22 mouse cellular contexts compared by ENCODE assay signal in the genomic region with DNA sequence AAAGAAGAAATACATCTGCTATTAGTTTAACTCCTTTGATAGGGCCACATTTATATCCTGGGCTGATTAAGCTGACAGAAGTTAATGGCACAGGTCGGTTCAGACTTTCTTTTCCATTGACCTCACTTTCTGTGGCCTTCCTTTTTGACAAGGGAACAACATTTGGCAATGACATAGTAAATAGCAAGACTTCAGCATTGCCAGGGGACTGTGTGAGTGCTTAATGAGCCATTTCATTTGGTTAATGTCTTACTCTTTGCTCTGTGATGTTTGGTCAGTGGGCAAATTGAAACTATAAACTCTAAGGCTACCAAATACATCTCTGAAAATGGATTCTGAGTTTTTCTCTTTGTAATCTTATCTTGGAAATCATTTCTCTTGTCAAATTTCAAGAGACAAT.
A peak's percentile ranks its signal among the peaks of the same experiment; 100 is the strongest.
DNase-seq lines count a peak whose midpoint lies in the region; ATAC-seq and TF ChIP-seq lines count a peak whose summit lies in the region.
"Had no signal": no experiment of that assay in that cellular context is flagged by ENCODE, and none has a peak within 500 bp of the region (broad histone marks: within the 10 kb centered on the region; RNA-seq: fewer than 3 reads in every experiment).

No protein-coding gene starts in this region.

- H3K4me3 ChIP-seq in kidney, embryonic 15.5 days (replicated peaks): no peak overlapping the region
- no peak overlapping the region for H3K4me3 ChIP-seq in kidney, postnatal 0 days (replicated peaks; ENCODE audit: low read depth, low read length)
- H3K4me3 ChIP-seq: embryonic facial prominence, embryonic 12.5 days; embryonic facial prominence, embryonic 15.5 days; gastrocnemius, adult 2 months; hindbrain, embryonic 12.5 days had no signal

- ATAC-seq in kidney, embryonic 15.5 days (replicated peaks; ENCODE audit: low FRiP score): peak; percentile 70
- ATAC-seq in kidney, postnatal 0 days (replicated peaks; ENCODE audit: low FRiP score, low read depth): no peak
- ATAC-seq: CD4-positive, CD25-positive, alpha-beta regulatory T cell, adult 4 months; forebrain, embryonic 14.5 days; forebrain, postnatal 0 days had no signal

- H3K4me1 ChIP-seq in kidney, embryonic 15.5 days: no peaks in the 10 kb centered on the region
- H3K4me1 ChIP-seq in kidney, postnatal 0 days (replicated peaks; ENCODE audit: insufficient read depth, low read length): no peaks in the 10 kb centered on the region
- H3K4me1 ChIP-seq: embryonic facial prominence, embryonic 12.5 days; embryonic facial prominence, embryonic 15.5 days; hindbrain, embryonic 12.5 days had no signal

- no peak for TF ChIP-seq CTCF in kidney, postnatal 0 days (IDR thresholded peaks at IDR 0.05; ENCODE audit: low read depth)

- H3K9me3 ChIP-seq in kidney, embryonic 15.5 days (replicated peaks): no peaks in the 10 kb centered on the region
- H3K9me3 ChIP-seq in kidney, postnatal 0 days (replicated peaks; ENCODE audit: low read length): no peaks in the 10 kb centered on the region
- H3K9me3 ChIP-seq: embryonic facial prominence, embryonic 12.5 days; embryonic facial prominence, embryonic 15.5 days; hindbrain, embryonic 12.5 days had no signal

- H3K36me3 ChIP-seq in kidney, embryonic 15.5 days: no peaks in the 10 kb centered on the region
- no peaks in the 10 kb centered on the region for H3K36me3 ChIP-seq in kidney, postnatal 0 days (ENCODE audit: insufficient read depth, low read length)
- H3K36me3 ChIP-seq: embryonic facial prominence, embryonic 12.5 days; embryonic facial prominence, embryonic 15.5 days; hindbrain, embryonic 12.5 days had no signal

- WGBS in kidney, embryonic 15.5 days: 17% methylated on average over 1 of the region's 1 CpGs
- WGBS in kidney, postnatal 0 days: 10% methylated on average over 1 of the region's 1 CpGs

- peak; percentile 18 to 40 for DNase-seq in kidney, adult 8-10 months
- DNase-seq in kidney, postnatal 4 days: no peak
- DNase-seq in kidney, postnatal 0 days (ENCODE audit: low spot score): peak; percentile 31
- DNase-seq in left cerebral cortex, postnatal 10 days (ENCODE audit: extremely low spot score in 1 of 2, low spot score in 2 of 2): no peak
- no peak for DNase-seq in spleen, postnatal 36 days (ENCODE audit: low spot score in 2 of 2)
- DNase-seq: adrenal gland, adult 2 months; adrenal gland, postnatal 14 days; cerebellum, adult 11 months; cerebellum, adult 2 months; cerebellum, adult 9-11 months; cerebellum, postnatal 25 days; forebrain, postnatal 0 days; gastrocnemius, adult 2 months; gastrocnemius, postnatal 14 days; heart, adult 11 months had no signal

- H3K4me2 ChIP-seq in kidney, embryonic 15.5 days: no peak overlapping the region
- no peak overlapping the region for H3K4me2 ChIP-seq in kidney, postnatal 0 days (ENCODE audit: low read length)
- H3K4me2 ChIP-seq: embryonic facial prominence, embryonic 12.5 days; embryonic facial prominence, embryonic 15.5 days; heart, embryonic 11.5 days; hindbrain, embryonic 12.5 days had no signal

- H3K9ac ChIP-seq in kidney, embryonic 15.5 days: no peak overlapping the region
- no peak overlapping the region for H3K9ac ChIP-seq in kidney, postnatal 0 days (ENCODE audit: low read depth, low read length)
- H3K9ac ChIP-seq: embryonic facial prominence, embryonic 12.5 days; embryonic facial prominence, embryonic 15.5 days; forebrain, postnatal 0 days; hindbrain, embryonic 12.5 days had no signal

- H3K27me3 ChIP-seq in kidney, embryonic 15.5 days: no peaks in the 10 kb centered on the region
- H3K27me3 ChIP-seq in kidney, postnatal 0 days (ENCODE audit: insufficient read depth, low read length): no peaks in the 10 kb centered on the region
- H3K27me3 ChIP-seq: embryonic facial prominence, embryonic 12.5 days; embryonic facial prominence, embryonic 15.5 days; hindbrain, embryonic 12.5 days had no signal

- no peak overlapping the region for H3K27ac ChIP-seq in kidney, embryonic 15.5 days
- no peak overlapping the region for H3K27ac ChIP-seq in kidney, postnatal 0 days
- H3K27ac ChIP-seq: embryonic facial prominence, embryonic 12.5 days; embryonic facial prominence, embryonic 15.5 days; gastrocnemius, adult 2 months; hindbrain, embryonic 12.5 days had no signal

- intact Hi-C loops in left cerebral cortex, postnatal 10 days (cut with DNase I): no loop called here

Comparison
In these comparisons a context has a peak if more than half of its experiments do, and no peak if none do; other contexts are left out.
1. DNase-seq: peak in kidney, adult 8-10 months (2 of 2) and kidney, postnatal 0 days (single experiment); none in kidney, postnatal 4 days (0 of 2), left cerebral cortex, postnatal 10 days (0 of 2) and spleen, postnatal 36 days (0 of 2).